Mouse (Mus musculus) liver, adult 2 months (tissue): ENCODE results near the gene Rab15.

Experiments used
- CTCF ChIP-seq: fragments of 200-500 bp; IDR thresholded peaks from 2 replicates; pipeline ENCODE4 v1.5.1; 2011; ENCODE audit warnings: low read depth, low read length, control low read depth
- POLR2A ChIP-seq: fragments of 200-500 bp; IDR thresholded peaks from 2 replicates; pipeline ENCODE4 v1.6.1; 2011; ENCODE audit warnings: low read length, control low read depth; ENCODE audit not compliant: insufficient read depth; ENCODE audit errors: extremely low read depth

- TF ChIP-seq CTCF (no peak), POLR2A (no peak)
Observed at GRCm38 (mm10) chr12:76770841-76771500, 51.7 kb downstream of the Rab15 start.
